Mouse (Mus musculus) forebrain, embryonic 10.5 days (tissue): ENCODE measurements around the gene Luc7l. TPM values are rescaled to one million over a fixed set of nuclear protein-coding genes. Genes with fewer than 3 reads are reported as not detected.
A peak's percentile ranks its signal among the peaks of the same experiment; 100 is the strongest.

Source experiments
- DNase-seq: peaks from one replicate; pipeline ENCODE4 v3.0.0-alpha.2; 2017; ENCODE audit warnings: low spot score; ENCODE audit errors: extremely low spot score
- H3K27ac ChIP-seq: fragments of 300-500 bp; sonication (generic); 2 replicates; pipeline ENCODE4 v1.5.1; 2016; ENCODE audit warnings: mild to moderate bottlenecking
- H3K27me3 ChIP-seq: fragments of 300-500 bp; sonication (generic); 2 replicates; pipeline ENCODE4 v1.6.1; 2016; ENCODE audit warnings: mild to moderate bottlenecking; ENCODE audit not compliant: poor library complexity, severe bottlenecking
- H3K36me3 ChIP-seq: fragments of 300-500 bp; sonication (generic); replicated peaks from 2 replicates; pipeline ENCODE4 v1.6.1; 2016; ENCODE audit warnings: mild to moderate bottlenecking, moderate library complexity
- H3K4me1 ChIP-seq: fragments of 300-500 bp; sonication (generic); 2 replicates; pipeline ENCODE4 v1.6.1; 2016
- H3K4me3 ChIP-seq: fragments of 300-500 bp; sonication (generic); 2 replicates; pipeline ENCODE4 v1.5.1; 2016; ENCODE audit warnings: mild to moderate bottlenecking, moderate library complexity
- H3K9me3 ChIP-seq: fragments of 300-500 bp; sonication (generic); 2 replicates; pipeline ENCODE4 v1.6.1; 2016; ENCODE audit warnings: mild to moderate bottlenecking, moderate library complexity
- WGBS: fragments of 180-500 bp; shearing (Covaris S2); methylation state at CpG from one replicate; pipeline ENCODE4 v1.1.7; 2016; 5-methylcytosine and 5-hydroxymethylcytosine counted together
- polyA plus RNA-seq: library from polyadenylated mRNA; unstranded; fragments of >200 nt; fragmentation: Nextera tagmentation; extraction: Ambion mirVana; gene quantifications from 2 replicates; pipeline ENCODE4 v1.2.1, GENCODE M21; 2016

Gene Luc7l
- polyA plus RNA-seq: 116 and 135 TPM in 2 replicates

DNA sequence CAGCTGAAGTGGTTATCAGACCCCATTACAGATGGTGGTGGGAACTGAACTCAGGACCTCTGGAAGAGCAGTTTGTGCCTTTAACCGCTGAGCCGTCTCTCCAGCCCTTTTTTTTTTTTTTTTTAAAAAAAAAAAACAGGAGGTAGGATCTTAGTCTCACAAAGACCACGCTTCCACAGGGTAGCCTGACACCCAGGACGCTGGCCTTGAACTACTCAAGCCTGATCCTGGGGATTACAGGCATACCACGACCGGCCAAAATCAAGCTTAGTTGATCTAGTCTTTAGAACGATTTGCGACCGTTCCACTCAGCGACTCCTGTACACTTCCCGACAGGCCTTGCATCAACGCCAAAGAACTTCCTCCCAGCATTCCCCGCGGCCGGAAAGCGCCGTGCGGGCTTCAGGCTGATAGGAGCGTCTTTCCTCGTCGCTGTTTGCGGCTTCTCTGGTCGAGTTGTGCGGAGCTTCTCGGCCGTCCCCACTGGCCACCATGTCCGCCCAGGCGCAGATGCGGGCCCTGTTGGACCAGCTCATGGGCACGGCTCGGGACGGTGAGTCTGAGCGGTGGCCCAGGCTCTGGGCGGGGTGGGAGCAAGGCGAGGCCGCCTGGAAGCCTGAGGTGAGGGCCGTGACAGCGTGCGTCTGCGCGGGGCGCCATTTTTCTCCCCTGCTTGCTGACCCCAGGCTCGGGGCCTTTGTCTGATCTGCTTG is at the start of gene Luc7l:
Gene Luc7l, plus strand, starts transcription at position 358 of the 713 bp plus-strand sequence.
- DNase-seq: peak; percentile 96
- Histone ChIP-seq H3K36me3 (peaks cover 36% of the 10 kb centered on the region), H3K4me3 (peak within 1 kb of the TSS; percentile 98), H3K9me3 (no peaks in the 10 kb centered on the region), H3K4me1 (peaks cover 17% of the 10 kb centered on the region), H3K27me3 (no peaks in the 10 kb centered on the region), H3K27ac (peak within 1 kb of the TSS; percentile 99)
- WGBS: under 1% methylated on average over 43 of the region's 43 CpGs

DNA sequence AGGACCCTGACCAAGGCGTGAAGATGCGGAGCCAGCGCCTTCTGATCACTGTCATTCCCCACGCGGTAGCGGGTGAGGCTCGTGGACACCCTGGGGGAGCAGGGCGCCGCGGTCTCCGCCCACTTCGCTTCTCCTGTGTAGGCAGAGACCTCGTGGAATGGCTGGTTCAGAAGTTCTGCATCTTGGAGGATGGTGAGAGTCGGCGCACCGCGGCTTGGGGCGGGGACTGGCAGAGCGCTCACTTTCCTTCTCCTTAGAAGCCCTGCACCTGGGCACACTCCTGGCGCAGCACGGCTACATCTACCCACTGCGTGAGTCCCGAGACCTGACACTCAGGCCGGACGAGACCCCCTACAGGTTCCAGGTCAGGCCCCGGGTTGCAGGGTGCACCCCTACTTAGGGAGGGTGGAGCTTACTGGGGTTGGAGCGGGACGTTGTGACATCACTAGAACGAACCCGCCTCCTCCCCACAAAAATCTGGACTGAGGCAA is 49.3 kb upstream of the Luc7l start:
- no peak overlapping the region for H3K27ac ChIP-seq
- no peaks in the 10 kb centered on the region for H3K9me3 ChIP-seq
- H3K4me3 ChIP-seq: peak overlapping the region; percentile 52
- peaks cover 50% of the 10 kb centered on the region for H3K4me1 ChIP-seq
- 1% methylated on average over 30 of the region's 30 CpGs for WGBS
- H3K27me3 ChIP-seq: peaks cover 80% of the 10 kb centered on the region
- DNase-seq: no peak
- no peaks in the 10 kb centered on the region for H3K36me3 ChIP-seq

DNA sequence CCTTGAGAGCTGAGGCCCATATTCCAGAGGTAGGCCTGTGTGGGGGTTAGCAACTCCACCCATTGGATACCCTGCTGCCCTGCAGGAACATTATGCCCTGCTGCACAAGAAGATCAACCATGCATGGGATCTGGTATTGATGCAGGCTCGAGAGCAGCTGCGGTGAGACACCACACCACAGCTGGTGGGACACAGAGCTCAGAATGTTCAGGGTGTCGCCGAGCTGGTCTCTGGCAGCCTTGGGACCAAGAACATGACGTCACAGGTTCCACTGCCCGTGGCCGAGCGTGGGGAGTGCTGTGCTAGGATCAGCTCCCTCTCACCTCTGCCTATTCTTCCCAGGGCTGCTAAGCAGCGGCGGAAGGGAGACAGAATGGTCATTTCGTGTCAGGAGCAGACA is 47.9 kb upstream of the Luc7l start:
- H3K36me3 ChIP-seq: no peaks in the 10 kb centered on the region
- H3K9me3 ChIP-seq: no peaks in the 10 kb centered on the region
- peaks cover 50% of the 10 kb centered on the region for H3K4me1 ChIP-seq
- no peak overlapping the region for H3K27ac ChIP-seq
- DNase-seq: no peak
- H3K4me3 ChIP-seq: no peak overlapping the region
- peaks cover 67% of the 10 kb centered on the region for H3K27me3 ChIP-seq
- 27% methylated on average over 11 of the region's 11 CpGs for WGBS

DNA sequence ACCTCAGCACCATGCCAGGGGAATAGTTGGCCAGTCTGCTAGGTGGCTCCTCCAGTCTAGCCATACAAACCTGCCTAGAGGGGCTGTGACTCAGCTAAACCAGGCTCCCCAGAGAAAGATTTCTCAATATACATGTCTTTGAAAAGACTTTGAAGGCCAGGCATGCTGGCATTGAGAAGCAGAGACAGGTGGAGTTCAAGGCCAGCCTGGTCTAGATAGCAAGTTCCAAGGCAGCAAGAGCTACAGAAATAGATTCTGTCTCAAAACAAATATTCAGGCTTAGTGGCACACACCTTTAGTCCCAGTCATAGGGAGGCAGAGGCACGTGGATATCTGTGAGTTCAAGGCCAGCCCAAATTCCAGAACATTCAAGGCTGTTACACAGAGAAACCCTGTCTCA is 46.3 kb upstream of the Luc7l start:
- Histone ChIP-seq H3K27me3 (peaks cover 50% of the 10 kb centered on the region), H3K27ac (no peak overlapping the region), H3K4me1 (peaks cover 39% of the 10 kb centered on the region), H3K4me3 (no peak overlapping the region), H3K36me3 (no peaks in the 10 kb centered on the region), H3K9me3 (no peaks in the 10 kb centered on the region)
- 60% methylated on average over 1 of the region's 1 CpGs for WGBS
- DNase-seq: no peak

DNA sequence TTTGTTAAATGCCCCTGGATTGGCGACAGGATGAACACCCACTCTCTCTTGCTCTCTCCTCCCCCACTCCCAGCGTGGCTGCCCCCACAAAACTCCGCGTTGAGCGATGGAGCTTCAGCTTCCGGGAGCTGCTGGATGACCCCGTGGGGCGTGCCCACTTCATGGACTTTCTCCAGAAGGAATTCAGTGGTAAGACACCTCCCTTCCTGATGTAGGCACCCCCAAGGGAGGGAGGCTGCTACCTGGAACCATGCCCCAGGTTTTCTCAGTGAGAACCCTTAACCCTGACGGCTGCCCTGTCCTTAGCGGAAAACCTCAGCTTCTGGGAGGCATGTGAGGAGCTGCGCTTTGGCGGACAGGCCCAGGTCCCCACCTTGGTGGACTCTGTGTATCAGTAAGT is 45.0 kb upstream of the Luc7l start, which contains the start of gene Arhgdig:
Gene Arhgdig, minus strand, starts transcription at position 101 of the 400 bp plus-strand sequence.
- Histone ChIP-seq H3K4me1 (peaks cover 26% of the 10 kb centered on the region), H3K27me3 (peaks cover 37% of the 10 kb centered on the region), H3K36me3 (no peaks in the 10 kb centered on the region), H3K9me3 (no peaks in the 10 kb centered on the region), H3K4me3 (no peak within 1 kb of the TSS), H3K27ac (no peak within 1 kb of the TSS)
- WGBS: 93% methylated on average over 12 of the region's 12 CpGs
- no peak for DNase-seq

DNA sequence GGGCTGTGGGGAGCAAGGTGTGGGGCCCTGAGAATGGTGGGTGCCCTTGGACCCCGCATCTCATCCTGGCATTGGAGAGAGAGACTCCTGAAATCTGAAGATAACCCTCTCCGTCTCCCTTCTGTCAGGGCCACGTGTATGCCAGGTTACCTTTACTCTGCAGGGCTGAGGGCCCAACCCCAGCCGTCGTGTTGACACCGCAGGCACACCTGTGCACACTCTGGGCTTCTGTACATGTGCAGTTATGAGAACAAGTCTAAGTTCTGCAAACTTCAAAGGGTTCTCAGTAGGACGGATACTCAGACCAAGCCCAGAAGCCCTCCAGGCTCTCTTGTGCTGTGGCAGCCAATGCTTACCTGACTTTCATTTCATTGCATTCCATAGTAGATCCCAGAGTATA is 40.5 kb upstream of the Luc7l start:
- no peak overlapping the region for H3K4me3 ChIP-seq
- H3K9me3 ChIP-seq: no peaks in the 10 kb centered on the region
- no peaks in the 10 kb centered on the region; the same call in 1 of the 2 replicates for H3K27me3 ChIP-seq
- no peak for DNase-seq
- 88% methylated on average over 7 of the region's 7 CpGs for WGBS
- H3K4me1 ChIP-seq: no peaks in the 10 kb centered on the region
- H3K36me3 ChIP-seq: peaks cover 6% of the 10 kb centered on the region; the same call in 1 of the 2 replicates
- no peak overlapping the region for H3K27ac ChIP-seq

DNA sequence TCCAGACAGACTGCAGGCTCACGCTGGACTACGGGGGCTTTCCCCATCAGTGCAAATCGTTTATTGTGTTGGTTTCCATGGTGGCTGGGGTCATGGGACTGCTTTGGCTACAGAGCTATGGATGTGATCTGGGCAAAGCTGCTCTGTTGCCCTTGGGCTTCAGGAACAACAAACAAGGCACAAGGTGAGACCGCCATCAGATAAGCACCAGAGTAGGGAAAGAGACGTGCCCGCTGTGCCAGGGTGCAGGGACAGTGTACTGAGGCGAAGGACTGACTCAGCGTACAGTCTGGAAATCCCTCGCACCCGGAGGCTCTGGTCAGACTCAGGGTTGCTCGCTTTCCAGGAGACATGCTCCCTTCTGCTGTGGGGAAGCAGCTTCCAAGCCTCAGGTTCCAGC is 40.0 kb upstream of the Luc7l start:
- no peak for DNase-seq
- Histone ChIP-seq H3K27me3 (no peaks in the 10 kb centered on the region), H3K9me3 (no peaks in the 10 kb centered on the region), H3K4me1 (no peaks in the 10 kb centered on the region), H3K4me3 (no peak overlapping the region), H3K27ac (no peak overlapping the region), H3K36me3 (peaks cover 6% of the 10 kb centered on the region)
- 89% methylated on average over 11 of the region's 11 CpGs for whole genome bisulfite sequencing

DNA sequence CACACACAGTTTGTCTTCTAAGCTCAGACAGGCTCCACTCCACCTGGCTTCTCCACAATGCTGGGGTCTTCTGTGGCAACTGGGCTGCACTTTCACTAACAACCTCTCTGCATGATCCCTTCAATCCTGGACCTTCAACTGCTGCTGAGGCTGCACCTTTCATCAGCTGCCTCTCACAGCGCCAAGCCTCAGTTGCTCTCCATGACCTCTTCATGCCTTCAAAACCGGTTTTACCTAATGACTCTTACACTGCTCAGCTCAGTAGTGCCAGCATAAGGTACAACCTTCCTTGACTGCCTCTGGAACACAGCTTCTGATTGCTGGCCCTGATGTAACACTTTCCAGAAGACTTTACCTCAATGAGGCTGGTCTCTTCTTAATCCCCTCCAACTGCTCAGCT is 31.2 kb upstream of the Luc7l start:
- no peak overlapping the region for H3K27ac ChIP-seq
- no peaks in the 10 kb centered on the region for H3K9me3 ChIP-seq
- no peak for DNase-seq
- WGBS: 73% methylated on average over 2 of the region's 2 CpGs
- H3K36me3 ChIP-seq: peaks cover 4% of the 10 kb centered on the region
- no peak overlapping the region for H3K4me3 ChIP-seq
- H3K27me3 ChIP-seq: no peaks in the 10 kb centered on the region
- no peaks in the 10 kb centered on the region for H3K4me1 ChIP-seq

DNA sequence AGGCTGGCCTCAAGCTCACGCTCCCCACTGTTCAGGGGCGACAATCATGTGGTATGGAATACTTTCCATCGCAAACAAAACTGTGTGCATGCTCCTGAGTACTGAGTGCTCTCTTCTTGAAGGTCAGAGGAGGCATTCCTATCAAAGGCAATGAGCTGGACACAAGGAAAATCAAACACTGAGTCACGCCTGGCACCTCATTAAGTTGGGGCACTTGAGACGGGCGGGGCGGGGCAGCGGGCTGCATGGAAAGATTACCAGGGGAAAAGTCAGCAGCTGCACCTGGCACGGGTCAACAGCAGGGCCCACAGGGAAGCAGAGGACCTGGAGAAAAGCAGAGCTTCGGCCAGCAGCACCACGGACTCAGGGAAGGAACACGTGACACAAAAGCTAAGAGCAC is 27.5 kb upstream of the Luc7l start:
- Histone ChIP-seq H3K27me3 (no peaks in the 10 kb centered on the region), H3K36me3 (no peaks in the 10 kb centered on the region), H3K27ac (no peak overlapping the region), H3K4me3 (no peak overlapping the region), H3K9me3 (no peaks in the 10 kb centered on the region), H3K4me1 (no peaks in the 10 kb centered on the region)
- no peak for DNase-seq
- 89% methylated on average over 12 of the region's 12 CpGs for WGBS

DNA sequence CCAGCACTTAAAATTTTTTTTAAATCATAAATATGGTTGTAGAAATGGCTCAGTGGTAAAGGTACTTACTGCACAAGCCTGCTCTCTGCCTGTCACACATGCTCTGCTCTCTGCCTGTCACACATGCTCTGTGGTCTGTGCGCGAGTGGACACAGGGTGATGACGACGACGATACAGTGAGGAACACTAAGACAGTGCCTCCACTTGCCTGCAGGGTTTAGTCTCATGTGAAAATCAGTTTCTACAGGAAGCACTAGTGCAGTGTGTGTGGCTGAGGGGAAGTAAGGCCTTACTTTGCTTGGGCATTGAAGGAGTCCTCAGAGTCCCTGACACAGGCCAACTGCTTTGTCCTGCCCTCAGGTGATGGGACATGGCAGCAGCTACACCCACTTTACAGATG is 22.9 kb upstream of the Luc7l start:
- H3K27ac ChIP-seq: no peak overlapping the region
- H3K27me3 ChIP-seq: no peaks in the 10 kb centered on the region
- peaks cover under 1% of the 10 kb centered on the region; the same call in 1 of the 2 replicates for H3K4me1 ChIP-seq
- 92% methylated on average over 5 of the region's 5 CpGs for WGBS
- no peaks in the 10 kb centered on the region for H3K36me3 ChIP-seq
- no peak overlapping the region for H3K4me3 ChIP-seq
- no peak for DNase-seq
- no peaks in the 10 kb centered on the region for H3K9me3 ChIP-seq

DNA sequence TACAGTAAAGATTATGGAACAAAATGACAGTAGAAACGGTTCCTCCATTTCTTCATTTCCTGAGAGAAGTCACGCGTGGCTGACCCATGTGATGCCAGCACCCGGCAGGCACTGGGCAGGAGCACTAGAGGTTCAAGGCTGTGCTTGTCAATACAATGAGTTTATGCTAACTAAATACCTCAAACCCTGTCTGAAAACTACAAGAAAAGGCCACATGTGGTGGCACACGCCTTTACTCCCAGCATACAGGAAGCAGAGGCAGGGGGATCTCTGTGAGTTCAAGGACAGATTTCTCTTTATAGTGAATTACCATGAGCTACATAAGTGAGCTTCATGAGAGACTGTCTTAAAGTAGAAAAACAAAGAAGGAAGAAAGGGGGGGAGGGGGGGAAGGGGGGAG is 21.5 kb upstream of the Luc7l start:
- Histone ChIP-seq H3K27me3 (no peaks in the 10 kb centered on the region), H3K4me3 (no peak overlapping the region), H3K9me3 (no peaks in the 10 kb centered on the region), H3K27ac (no peak overlapping the region), H3K4me1 (peaks cover 14% of the 10 kb centered on the region), H3K36me3 (no peaks in the 10 kb centered on the region)
- 89% methylated on average over 5 of the region's 5 CpGs for WGBS
- DNase-seq: no peak

DNA sequence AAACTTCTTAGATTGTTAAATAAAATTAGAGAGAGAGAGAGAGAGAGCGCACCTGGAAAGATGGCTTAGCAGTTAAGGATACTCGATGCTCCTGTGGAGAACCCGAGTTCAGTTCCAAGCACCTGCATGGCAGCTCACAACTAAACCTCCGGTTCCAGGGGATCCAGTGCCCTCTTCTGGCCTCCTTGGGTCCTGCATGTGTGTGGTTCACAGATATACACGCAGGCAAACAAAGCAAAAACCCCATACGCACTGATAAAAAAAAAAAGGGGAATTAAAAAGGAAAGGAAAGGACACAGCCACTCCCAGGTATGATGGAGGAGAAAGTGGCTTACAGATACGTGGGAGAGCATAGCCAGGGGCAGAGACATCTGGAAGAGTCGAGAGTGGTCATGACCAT is 19.8 kb upstream of the Luc7l start:
- Histone ChIP-seq H3K9me3 (no peaks in the 10 kb centered on the region), H3K27me3 (no peaks in the 10 kb centered on the region), H3K36me3 (no peaks in the 10 kb centered on the region), H3K27ac (no peak overlapping the region), H3K4me1 (peaks cover 19% of the 10 kb centered on the region), H3K4me3 (no peak overlapping the region)
- 70% methylated on average over 8 of the region's 8 CpGs for WGBS
- no peak for DNase-seq

DNA sequence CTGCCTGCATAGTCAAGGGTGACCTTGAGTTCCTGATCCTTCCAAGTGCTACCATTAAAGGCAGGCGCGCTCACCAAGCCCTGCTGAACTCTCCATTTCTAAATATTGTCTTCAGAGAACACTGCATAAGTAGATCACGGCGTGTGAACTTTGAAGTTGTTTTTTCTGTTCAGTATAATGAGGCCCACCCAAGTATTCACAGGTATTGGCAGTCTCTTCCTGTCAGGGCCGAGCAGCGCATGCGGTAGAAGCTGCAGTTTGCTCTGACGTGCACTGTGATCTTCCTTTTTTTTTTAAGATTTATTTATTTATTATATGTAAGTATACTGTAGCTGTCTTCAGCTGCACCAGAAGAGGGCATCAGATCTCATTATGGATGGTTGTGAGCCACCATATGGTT is 18.3 kb upstream of the Luc7l start:
- H3K27ac ChIP-seq: no peak overlapping the region
- no peaks in the 10 kb centered on the region for H3K9me3 ChIP-seq
- no peak for DNase-seq
- H3K4me3 ChIP-seq: no peak overlapping the region
- H3K36me3 ChIP-seq: no peaks in the 10 kb centered on the region
- 91% methylated on average over 8 of the region's 8 CpGs for WGBS
- no peaks in the 10 kb centered on the region for H3K27me3 ChIP-seq
- H3K4me1 ChIP-seq: peaks cover 19% of the 10 kb centered on the region
